Mouse (Mus musculus) yolk sac, embryonic 10.5 days (tissue): ENCODE results near the gene Syt6.

Experiments used
- DNase-seq: peaks from one replicate; pipeline ENCODE4 v3.0.0-alpha.2; 2017; ENCODE audit warnings: low spot score

The Syt6 gene

DNA sequence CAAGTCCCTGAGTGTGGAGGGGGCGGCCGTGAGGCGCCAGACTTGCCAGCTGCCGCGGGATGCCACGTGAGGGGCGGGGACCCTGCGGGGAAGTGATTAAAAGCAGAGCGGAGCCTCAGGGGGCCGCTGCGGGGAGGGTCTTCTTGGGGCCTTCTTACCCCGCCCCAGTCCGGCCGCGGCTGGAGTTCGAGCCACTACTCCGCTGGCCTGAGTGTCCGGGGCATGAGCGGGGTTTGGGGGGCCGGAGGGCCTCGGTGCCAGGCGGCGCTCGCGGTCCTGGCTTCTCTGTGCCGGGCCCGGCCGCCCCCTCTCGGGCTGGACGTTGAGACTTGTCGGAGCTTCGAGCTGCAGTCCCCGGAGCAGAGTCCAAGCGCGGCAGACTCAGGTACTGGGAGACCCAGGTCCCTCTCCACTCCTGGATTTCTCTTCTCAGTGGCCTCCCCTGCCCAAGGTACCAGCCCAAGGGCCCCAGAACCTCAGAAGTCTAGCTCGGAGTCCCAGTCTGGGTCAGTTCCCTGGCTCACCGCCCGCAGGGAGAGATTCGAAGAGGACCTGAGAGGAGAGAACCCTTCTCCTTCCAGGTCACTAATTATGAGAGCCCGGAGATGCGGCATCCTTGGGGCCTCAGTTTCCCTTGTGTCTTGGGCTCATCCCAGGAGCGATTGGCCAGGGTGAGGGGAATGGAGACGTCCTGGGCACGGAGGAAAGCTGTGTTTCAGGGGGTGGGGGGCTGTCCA lies at the start of gene Syt6:
Gene Syt6 (plus strand): TSS at position 76 of the 737 bp plus-strand sequence.
- no peak for DNase-seq

DNA sequence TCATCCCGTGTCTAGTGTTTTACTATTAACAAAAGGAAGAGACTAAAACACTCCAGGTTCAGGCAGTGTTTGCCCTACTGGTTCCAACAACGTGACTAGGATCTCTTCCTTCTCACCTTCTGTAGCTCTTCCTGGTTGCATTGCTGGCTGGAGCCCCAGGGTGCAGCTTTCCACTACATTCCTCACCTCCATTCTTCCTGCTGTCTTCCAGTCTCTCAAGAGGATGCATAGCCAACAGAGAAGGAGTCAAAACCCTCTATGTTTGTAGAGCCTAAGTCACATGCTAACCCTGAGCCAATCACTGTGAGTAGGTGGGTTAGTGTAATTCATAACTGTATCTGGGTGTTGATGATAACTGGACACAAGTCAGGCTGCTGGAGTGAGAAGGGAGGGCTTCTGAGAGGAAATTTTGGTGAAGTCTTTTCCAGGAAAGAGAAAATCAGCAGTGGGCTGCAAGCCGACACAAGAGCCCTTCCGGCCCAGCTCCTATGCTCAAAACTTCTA lies 48.8 kb upstream of the Syt6 start:
- no peak for DNase-seq

DNA sequence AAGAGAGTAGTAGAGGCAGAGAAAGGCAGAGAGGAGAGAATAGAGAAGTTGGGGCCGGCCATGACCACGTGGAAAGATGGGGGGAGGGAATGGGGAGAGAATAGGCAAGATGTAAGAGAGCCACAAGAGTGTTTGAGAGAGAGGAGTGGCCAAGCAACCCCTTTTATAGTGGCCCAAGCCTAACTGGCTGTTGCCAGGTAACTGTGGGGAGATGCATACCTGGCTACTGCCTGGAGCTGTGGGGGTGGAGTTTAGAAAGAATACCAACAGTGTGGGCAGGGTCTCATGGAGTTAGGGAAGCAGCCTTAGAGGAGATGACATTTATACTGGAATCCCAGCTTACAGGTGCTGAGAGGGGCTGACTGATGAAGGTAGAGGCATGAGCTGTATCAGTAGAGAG lies 48.2 kb upstream of the Syt6 start:
- DNase-seq, result no peak

DNA sequence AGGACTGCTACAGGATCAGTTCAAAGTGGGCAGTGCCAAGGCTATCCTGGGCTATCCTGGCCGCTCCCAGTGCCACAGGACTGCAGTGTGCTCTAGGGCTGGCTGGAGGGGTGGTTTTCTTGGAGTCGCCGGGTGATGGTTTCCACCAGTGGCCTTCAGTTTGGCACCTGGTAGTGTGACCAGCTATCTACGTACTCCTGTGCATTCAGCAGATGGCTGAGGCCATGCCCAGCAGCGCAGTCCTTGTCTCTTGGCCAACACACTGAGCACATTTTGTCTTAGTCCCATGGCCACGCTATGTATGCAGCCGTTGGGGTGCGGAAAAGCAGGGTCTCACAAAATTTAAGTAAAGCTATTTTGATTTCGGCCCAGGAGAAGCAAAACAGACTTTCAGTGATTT lies 41.0 kb upstream of the Syt6 start:
- no peak for DNase-seq

DNA sequence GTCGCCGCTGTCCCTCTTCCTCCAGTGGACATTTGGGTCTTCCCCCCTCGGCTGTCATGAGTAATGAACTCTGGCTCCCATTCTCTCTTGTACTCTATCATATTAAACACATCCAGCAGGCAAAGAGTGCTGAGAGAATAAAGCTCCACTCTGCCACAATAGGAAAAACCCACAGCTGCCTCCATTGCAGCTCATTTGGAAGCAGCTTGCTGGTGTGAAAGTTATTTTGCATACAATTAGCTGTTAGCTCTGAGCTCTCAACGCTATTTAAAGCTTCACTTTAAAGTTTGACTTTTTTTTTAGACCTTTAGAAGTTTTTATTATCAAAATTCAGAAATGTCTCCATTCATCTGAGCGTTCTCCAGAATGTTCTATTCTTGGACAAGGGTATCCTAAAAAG lies 39.8 kb upstream of the Syt6 start:
- DNase-seq, result no peak

DNA sequence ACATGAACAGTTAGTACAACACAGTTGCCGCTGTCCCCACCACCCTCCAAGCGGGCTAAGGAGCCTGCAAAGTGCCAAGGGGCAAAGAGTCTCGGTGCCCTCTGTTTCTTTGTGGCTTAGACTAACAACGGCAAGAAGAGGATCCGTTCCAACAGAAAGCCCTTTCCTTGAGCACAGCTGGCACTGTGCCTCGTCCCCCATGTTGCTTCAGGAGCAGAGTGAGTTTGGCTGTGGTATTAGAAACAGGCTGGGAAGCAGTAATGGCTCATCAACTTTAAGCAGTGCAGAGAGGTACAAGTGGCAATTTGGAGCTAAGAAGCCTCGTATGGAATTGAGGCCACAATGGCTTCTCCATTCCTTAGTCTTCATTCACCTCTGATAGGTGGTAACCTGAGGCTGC lies 35.9 kb upstream of the Syt6 start:
- no peak for DNase-seq

DNA sequence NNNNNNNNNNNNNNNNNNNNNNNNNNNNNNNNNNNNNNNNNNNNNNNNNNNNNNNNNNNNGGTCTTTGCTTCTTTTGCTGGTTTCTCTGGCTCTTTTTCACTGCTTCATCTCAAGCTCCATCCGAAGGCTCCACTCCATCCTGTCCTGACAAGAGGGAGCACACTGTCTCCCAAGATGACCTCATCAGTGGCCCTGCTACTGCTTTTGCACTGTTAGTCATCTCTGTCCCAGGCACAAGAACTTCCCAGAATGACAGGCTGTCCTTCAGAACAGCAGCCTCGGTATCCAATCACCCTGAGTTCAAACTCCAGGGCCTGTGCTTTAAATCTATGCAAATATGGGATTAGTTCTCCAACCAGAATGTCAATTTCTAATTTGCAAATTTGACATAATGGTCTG lies 28.9 kb upstream of the Syt6 start:
- DNase-seq, result no peak

DNA sequence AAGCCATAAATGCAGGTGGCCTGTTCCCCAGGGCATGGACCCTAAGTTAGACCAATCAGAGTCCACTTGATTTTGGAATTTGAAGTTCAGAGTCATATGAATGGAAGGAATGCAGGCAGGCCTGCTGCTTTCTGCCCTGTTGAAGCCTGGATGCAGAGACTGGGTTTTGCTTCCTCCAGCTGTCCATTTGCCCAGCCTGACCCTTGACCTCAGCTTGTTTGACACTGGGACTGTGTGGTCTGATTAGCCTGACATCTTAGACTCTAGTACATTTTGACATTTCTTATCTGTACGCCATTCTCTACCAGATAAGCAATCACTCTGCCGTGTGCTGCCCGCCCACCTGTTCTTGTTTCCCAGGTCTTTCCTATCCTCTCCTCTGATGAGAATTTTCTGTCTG lies 28.4 kb upstream of the Syt6 start:
- peak; percentile 75 for DNase-seq

DNA sequence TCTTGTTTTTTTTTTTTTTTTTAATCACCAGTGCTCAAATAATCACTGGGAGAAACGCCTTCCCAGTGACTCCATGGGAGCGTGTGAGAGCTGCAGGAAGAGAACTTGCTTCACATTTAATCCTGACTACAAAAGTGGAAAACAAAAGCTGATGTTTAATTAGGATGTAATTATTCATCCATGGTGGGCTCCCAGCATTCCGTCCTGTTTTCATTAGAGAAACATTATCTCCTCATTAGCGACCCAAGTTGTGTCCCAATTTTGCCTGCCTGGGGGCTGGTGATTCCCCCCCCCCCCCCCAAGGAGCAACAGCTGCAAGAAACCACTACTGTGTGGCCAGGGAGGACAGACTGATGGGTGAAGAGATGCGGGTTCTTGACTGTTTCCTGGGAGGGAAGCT lies 24.8 kb upstream of the Syt6 start:
- DNase-seq, result no peak

DNA sequence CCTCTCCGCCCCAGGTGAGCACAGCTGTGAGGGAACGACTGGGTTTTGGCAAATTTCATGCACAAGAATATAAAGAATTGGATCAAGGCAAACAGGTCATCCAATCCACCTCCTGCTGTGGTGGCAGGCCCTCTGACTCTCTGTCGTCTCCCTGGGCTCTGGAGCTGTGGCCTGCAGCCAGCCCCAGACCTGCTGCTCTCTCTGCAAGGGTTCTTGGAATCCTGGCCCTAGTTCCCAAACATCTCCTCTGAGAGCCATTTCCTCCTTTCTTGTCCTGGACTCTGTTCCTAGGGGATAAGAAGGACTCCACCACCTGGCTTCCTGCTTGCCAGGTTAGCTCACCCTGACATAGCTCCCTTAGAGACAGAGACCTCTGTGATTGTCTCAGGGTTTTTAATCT lies 7.8 kb upstream of the Syt6 start:
- no peak for DNase-seq

DNA sequence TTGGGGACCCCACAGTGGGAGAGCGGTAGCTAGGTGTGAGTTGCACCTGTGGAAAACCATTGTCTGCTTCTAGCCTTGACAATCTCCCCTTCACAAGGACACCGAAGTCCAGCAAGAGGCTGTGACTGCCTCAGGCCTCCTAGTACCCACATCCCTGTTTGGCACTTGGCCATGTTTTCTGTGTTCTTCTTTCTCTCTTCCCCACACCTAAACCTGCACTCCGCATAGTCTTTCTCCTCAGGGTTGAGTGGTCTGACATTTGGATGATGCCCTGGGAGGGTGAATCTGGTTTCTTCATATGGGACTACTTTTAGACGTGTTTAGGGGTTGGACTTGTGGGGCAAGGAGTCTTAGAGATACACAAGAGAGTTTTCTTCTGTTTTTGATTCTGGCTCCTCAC lies 2.5 kb upstream of the Syt6 start:
- no peak for DNase-seq

DNA sequence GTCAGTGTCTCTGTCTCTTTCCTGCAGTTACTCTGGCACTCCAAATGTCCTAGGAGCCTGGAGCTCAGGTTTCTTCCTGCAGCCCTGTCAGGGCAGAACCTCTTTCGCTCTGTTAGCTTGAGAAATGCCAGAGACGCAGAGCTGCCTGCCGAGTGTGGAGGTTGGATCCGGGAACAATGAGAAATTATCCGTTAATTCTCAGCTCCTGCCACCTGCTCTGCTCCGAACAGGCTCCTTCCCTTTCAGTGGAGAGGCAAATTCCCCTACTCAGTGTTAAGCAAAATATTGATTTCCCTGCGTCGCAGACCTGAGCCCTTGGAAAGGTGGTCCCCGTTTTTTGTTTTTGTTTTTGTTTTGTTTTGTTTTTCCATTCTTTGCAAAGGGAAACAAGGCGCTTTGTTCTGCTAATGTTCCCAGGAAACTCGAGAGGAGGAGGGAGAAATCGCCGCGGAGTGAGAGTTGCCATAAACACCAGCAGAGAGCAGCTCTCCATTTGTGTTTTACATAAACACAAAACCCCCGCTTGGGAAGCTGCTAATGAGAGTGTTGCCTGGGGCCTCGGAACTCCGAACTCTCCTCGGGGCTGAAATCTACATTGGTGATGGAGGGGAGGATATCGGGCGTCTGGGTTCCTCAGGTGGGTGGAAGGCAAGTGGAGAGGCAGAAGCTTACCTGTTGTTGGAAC lies 1.8 kb upstream of the Syt6 start:
- DNase-seq, result no peak

DNA sequence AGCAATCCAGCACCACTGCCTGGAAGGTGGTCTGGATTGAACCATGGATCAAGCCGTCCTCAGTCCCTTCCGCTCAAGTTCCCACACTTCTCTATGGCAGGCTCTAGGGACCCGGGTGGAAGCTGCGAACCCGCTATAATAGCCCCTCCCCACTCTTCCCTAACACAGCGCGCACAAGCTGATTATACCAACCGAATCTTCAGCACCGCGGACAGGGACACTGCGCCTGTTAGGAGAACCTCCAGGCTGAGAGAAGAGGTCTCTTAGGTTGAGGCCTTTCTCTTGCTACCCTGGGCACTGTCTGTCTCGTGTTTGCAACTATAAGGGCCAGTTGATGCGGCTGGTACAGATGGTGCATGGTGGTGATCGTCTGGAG lies 1.3 kb upstream of the Syt6 start:
- peak; percentile 70 for DNase-seq

DNA sequence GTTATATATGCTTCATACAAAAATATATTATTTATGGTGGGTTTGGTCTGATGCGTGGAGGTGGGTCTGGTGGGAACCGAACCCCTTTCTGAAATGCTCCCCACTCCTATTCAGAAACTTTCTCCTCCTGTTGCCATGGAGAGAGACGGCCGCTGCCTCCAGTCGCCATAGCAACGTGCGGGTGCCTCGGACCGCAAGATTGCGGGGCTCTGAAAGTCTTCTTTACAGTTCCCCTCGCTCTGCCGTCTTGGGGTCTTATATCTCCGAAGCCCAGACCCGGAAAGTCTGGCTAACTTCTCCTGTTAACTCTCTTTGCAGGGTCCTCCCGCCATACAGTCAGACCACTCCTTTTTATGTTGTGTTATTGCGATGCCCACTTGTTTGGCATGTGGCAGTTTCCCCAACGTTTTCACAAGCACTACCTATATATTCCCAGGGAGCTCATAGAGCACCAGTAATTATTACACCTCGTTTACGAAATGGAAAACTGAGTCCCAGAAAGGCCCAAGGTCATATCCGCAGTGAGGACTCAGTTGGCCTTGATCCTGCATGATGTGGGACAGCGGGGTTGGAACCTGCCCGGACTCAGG lies 370 bp upstream of the Syt6 start:
- no peak for DNase-seq

DNA sequence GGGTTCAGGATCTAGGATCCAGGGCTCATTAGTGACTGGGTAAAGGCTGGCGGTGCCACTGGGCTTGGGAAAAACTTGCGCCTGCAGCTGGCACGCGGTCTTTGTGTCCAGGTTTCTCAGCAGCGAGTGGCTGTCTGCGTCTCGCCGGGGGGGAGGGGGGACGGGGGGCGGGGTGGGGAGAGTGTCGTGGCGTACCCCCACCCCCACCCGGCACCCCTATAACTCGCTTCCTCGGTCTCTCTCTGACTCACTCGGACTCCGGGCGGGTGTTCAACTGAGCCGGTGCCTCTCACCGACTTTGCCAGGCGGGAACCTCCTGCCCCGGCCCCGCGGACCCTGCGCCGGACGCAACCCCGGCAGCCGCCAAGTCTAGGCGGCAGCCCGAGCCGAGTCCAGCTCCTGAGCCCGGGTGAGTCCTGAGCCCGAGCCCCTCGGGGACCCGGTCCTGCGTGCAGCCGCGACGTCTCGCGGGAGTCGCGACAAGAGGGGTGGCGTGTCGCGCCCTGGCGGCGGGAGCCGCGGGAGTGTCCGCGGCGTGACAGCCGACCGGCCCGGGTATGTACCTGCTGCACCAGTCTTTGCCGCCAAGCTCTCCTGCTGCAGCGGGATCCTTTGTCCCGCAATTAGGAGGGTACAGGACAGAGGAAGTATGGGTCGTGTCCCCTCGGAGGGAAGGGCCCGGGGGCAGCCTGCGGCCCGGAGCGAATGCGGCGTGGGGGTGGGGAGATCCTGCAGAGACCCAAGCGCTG lies 1.0 kb downstream of the Syt6 start:
- no peak for DNase-seq

DNA sequence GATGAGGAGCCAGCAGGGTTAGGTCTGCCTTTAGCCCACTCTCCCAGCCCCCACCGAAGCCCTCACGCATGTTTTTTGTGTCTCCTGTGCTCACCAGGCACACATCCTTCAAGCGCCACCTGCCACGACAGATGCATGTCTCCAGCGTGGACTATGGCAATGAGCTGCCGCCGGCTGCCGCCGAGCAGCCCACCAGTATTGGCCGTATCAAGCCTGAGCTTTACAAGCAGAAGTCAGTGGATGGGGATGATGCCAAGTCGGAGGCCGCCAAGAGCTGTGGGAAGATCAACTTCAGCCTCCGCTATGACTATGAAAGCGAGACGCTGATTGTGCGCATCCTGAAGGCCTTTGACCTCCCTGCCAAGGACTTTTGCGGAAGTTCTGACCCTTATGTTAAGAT lies 12.1 kb downstream of the Syt6 start:
- no peak for DNase-seq

DNA sequence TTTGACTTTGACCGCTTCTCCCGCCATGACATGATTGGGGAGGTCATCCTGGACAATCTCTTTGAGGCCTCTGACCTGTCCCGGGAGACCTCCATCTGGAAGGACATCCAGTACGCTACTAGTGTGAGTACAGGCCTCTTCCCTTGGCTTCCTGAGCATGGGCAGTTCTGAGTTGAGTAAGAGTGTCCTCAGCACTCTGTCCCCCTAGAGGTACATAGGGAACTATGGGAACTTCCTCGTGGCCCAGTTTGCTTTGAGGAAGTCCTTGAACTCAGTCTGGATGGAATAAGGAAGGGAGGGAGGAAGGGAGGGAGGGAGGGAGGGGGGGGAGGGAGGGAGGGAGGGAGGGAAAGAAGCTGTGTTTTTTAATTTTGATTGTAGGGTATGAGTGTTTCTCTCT lies 12.6 kb downstream of the Syt6 start:
- no peak for DNase-seq

DNA sequence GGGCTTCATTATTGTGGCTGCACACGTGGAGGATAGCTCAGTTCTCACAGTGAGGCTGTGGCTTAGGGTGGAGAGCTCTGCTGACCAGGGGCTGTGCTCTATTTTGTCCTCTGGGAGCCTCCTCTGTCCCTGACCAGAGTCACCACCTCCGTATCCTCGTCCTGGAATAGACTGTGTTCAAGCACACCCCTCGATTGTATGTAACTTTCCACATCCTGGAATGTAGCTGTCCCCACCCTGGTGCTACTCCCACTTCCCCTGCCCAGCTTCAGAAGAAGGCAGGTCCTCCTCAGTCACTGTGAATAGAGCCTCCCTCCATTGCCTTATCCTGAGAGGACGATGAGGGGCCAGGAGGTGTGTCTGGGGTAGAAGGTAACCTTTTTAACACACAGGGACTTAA lies 14.6 kb downstream of the Syt6 start:
- no peak for DNase-seq

DNA sequence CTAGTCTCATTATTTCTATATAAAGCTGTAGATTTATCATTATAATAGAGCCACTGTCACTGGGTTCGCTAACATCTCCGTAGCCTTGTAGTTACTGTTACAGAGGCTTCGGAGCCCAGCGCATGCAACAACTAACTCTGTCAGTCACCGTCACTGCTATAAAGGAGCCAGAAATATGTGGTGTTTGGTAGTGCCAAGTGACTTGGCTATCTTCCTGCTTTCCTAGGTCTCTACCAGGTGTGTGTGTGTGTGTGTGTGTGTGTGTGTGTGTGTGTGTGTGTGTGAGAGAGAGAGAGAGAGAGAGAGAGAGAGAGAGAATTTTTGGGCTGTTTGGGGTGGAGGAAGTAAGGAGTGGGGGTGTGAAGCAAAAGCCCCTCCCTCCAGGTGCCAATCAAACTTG lies 17.6 kb downstream of the Syt6 start:
- no peak for DNase-seq

DNA sequence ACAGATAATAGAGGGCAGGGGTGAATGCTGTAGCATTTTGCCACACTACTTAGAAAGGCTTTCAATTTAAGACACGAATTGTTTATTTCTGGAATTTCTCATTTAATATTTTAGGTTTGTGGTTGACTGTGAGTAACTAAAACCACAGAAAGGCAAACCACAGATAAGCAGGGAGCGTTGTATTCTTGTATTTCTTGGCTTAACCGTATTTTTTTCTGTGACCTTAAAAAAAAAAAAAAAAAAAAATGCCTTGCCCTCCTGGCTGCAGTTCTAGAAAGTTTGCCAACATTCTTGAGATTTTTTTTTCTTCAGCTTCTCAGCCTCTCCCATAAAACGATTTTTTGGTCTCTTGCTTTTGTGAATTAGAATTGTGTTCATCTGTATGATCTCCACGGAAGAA lies 18.6 kb downstream of the Syt6 start:
- no peak for DNase-seq

DNA sequence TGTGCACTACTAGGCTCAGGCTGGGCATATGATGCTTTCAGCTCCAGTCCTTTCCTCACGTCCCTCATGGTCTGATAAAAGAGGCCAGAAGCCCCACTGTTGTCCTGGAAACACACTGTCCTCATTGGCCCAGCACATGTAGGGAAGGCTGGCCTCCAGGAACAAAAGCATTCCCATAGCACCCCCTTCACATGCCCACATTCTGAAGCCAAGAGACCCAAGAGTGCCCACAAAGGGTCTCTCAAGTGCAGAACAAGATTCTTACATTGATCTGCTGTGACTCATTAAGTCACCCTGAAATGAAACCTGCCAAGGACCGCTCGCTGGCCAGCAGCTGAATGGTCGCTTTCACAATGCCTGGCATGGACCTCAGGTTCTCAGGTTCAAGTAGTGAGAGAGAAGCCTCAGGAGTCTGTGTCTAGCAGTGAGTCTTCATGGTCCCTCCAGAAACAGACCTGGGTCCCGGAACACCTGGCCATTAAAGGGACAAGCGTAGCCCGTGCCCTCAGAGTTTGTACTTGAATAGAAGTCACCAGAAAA lies 20.3 kb downstream of the Syt6 start:
- DNase-seq, result no peak

DNA sequence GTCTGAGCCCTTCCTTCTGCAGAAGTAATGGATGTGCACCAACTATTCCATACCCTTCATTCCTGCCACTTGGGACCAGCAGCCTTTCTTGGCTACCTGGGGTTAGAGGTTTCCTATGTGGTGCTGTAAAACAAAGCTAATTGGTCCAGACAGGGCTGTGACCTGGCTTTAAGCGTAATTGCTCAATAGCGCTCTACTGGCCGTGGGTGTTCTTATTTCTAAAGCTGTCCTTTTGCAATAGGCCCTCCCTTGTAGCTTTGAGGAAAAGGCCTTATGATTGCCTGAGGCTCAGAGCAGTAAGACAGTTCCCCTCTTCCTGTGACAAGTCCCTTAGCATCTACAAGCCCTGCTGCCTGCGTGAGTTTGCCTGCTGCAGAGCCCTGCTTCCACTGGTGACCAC lies 22.6 kb downstream of the Syt6 start:
- no peak for DNase-seq

DNA sequence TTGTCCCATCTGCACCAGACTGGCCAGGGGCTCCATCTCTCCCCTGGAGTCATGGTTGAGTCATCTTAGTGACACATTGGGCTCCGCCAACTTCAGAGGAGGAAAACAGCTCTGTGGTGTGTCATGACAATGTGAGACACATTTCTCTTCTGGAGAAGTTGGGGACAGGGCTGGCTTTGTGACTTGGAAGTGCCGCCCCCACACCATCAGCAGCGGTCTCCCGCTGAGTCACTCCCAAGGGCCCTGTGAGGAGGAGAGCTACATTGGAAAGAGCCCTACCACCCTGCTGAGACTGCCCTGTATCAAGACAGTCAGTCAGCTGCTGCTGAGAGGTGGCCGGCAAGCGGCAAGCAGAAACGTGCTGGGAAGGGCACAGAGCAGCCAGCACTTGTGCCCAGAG lies 26.0 kb downstream of the Syt6 start:
- no peak for DNase-seq
